7 mouse cellular contexts compared by ENCODE assay signal in the genomic region with DNA sequence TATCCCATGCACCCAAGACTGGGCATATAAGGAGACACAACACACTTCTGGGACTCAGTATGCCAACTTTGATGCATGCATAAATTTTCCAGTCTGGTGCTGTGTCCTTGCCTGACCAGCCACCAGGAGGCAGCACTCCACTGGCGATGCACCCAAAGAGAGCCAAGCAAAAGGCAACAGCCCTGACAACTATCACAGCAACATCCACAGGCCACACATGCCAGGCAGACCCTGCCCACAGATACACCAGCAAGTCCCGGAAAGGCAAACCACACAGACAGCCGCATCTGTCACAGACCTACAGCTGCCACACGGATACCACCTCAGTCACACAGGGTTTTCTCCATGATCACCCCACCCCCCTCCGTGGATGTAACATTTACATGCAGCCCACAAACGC. TPM values are rescaled to one million over a fixed set of nuclear protein-coding genes. Genes with fewer than 3 reads are reported as not detected.
DNase-seq lines count a peak whose midpoint lies in the region; ATAC-seq and TF ChIP-seq lines count a peak whose summit lies in the region.

No protein-coding gene starts in this region.

- 78% methylated on average over 6 of the region's 6 CpGs for WGBS in forebrain, embryonic 14.5 days
- 66% methylated on average over 6 of the region's 6 CpGs for WGBS in hindbrain, embryonic 16.5 days
- 72% methylated on average over 6 of the region's 6 CpGs for WGBS in midbrain, embryonic 16.5 days

- intact Hi-C loops in left cerebral cortex, postnatal 25 days (cut with DNase I) = loop anchor here (1.0 to 2.0 kb wide), 2 partner anchors 58 to 315 kb away; no protein-coding TSS in a partner anchor

- no peak overlapping the region for H3K4me2 ChIP-seq in forebrain, embryonic 14.5 days (ENCODE audit: low read length)
- H3K4me2 ChIP-seq in hindbrain, embryonic 16.5 days (ENCODE audit: low read length) = no peak overlapping the region
- H3K4me2 ChIP-seq in midbrain, embryonic 16.5 days (ENCODE audit: low read length) = no peak overlapping the region

- TF ChIP-seq CTCF in brain, embryonic 14.5 days (IDR thresholded peaks at IDR 0.05; ENCODE audit: borderline replicate concordance, extremely low read depth, insufficient read depth, insufficient read length) = peak; percentile 96

- H3K9me3 ChIP-seq in forebrain, embryonic 14.5 days (replicated peaks; ENCODE audit: control insufficient read depth, low read length) = no peaks in the 10 kb centered on the region
- no peaks in the 10 kb centered on the region for H3K9me3 ChIP-seq in hindbrain, embryonic 16.5 days (ENCODE audit: control insufficient read depth, low read length)
- no peaks in the 10 kb centered on the region for H3K9me3 ChIP-seq in midbrain, embryonic 16.5 days (replicated peaks; ENCODE audit: control insufficient read depth, low read length, poor library complexity, severe bottlenecking)

- no peaks in the 10 kb centered on the region for H3K36me3 ChIP-seq in forebrain, embryonic 14.5 days (ENCODE audit: control insufficient read depth, insufficient read depth, low read length)
- H3K36me3 ChIP-seq in hindbrain, embryonic 16.5 days (ENCODE audit: control insufficient read depth, insufficient read depth, low read length) = 0 out of 2 replicates have a peak, but pooled peaks cover 4% of the 10 kb centered on the region
- H3K36me3 ChIP-seq in midbrain, embryonic 16.5 days (ENCODE audit: control insufficient read depth, insufficient read depth, low read length) = no peaks in the 10 kb centered on the region

- no peak overlapping the region for H3K9ac ChIP-seq in forebrain, embryonic 14.5 days (ENCODE audit: low read length)
- H3K9ac ChIP-seq in hindbrain, embryonic 16.5 days (ENCODE audit: low read depth, low read length) = no peak overlapping the region
- no peak overlapping the region for H3K9ac ChIP-seq in midbrain, embryonic 16.5 days (ENCODE audit: low read depth, low read length)

- peak; percentile 65; the same call in 1 of the 2 replicates for ATAC-seq in forebrain, embryonic 14.5 days
- ATAC-seq in hindbrain, embryonic 16.5 days = peak; percentile 63
- ATAC-seq in midbrain, embryonic 16.5 days = peak; percentile 68

- no peak overlapping the region for H3K27ac ChIP-seq in forebrain, embryonic 14.5 days (ENCODE audit: low read depth, low read length)
- H3K27ac ChIP-seq in hindbrain, embryonic 16.5 days (ENCODE audit: low read depth, low read length) = no peak overlapping the region
- no peak overlapping the region for H3K27ac ChIP-seq in midbrain, embryonic 16.5 days (ENCODE audit: low read length)

- H3K4me3 ChIP-seq in forebrain, embryonic 14.5 days (ENCODE audit: low read depth, low read length) = no peak overlapping the region
- no peak overlapping the region for H3K4me3 ChIP-seq in hindbrain, embryonic 16.5 days (ENCODE audit: low read length)
- no peak overlapping the region for H3K4me3 ChIP-seq in midbrain, embryonic 16.5 days (ENCODE audit: low read depth, low read length)

- no peaks in the 10 kb centered on the region for H3K27me3 ChIP-seq in forebrain, embryonic 14.5 days (replicated peaks; ENCODE audit: control insufficient read depth, insufficient read depth, low read length)
- no peaks in the 10 kb centered on the region for H3K27me3 ChIP-seq in hindbrain, embryonic 16.5 days (replicated peaks; ENCODE audit: control insufficient read depth, insufficient read depth, low read length)
- no peaks in the 10 kb centered on the region for H3K27me3 ChIP-seq in midbrain, embryonic 16.5 days (ENCODE audit: control insufficient read depth, insufficient read depth, low read depth, low read length)

- TF ChIP-seq POLR2A in brain, embryonic 14.5 days (IDR thresholded peaks at IDR 0.05; ENCODE audit: borderline replicate concordance, extremely low read depth, insufficient read depth, insufficient read length, poor library complexity, severe bottlenecking) = no peak

- peaks cover 4% of the 10 kb centered on the region; the same call in 1 of the 2 replicates for H3K4me1 ChIP-seq in forebrain, embryonic 14.5 days (ENCODE audit: control insufficient read depth, insufficient read depth, low read length)
- H3K4me1 ChIP-seq in hindbrain, embryonic 16.5 days (ENCODE audit: control insufficient read depth, insufficient read depth, low read depth, low read length) = no peaks in the 10 kb centered on the region
- H3K4me1 ChIP-seq in midbrain, embryonic 16.5 days (ENCODE audit: control insufficient read depth, insufficient read depth, low read length) = no peaks in the 10 kb centered on the region

- peak; percentile 56 for DNase-seq in MN1 (ENCODE audit: low spot score)
- DNase-seq in brain, embryonic 14.5 days (ENCODE audit: low read depth) = peak; percentile 80
- peak; percentile 71 for DNase-seq in forebrain, embryonic 14.5 days (ENCODE audit: low spot score)
- peak; percentile 71 to 75 for DNase-seq in left cerebral cortex, postnatal 25 days (ENCODE audit: low spot score in 2 of 2)
- DNase-seq in spleen, postnatal 10 days (ENCODE audit: low spot score in 2 of 2) = peak; percentile 47 to 80

RNA-seq across cellular contexts. Expression of gene Pald1, which starts 41.8 kb away (rescaled TPM):
- 23.3 and 28.6 TPM in 2 replicates for polyA plus RNA-seq in brain, embryonic 14.5 days (2012; rRNA removed)
- polyA plus RNA-seq in forebrain, embryonic 14.5 days (2014; fragmentation: Nextera tagmentation; extraction: Ambion mirVana) = 10.0 and 15.6 TPM in 2 replicates
- polyA plus RNA-seq in hindbrain, embryonic 16.5 days (2015; fragmentation: Nextera tagmentation; extraction: Ambion mirVana) = 26.9 and 30.6 TPM in 2 replicates
- 10 to 100 TPM in 1 of 2 experiments, 1 to 10 TPM in 1; 9.0 to 10.2 TPM for total RNA-seq in left cerebral cortex, postnatal 25 days (2021)
- 20.2 and 20.6 TPM in 2 replicates for polyA plus RNA-seq in midbrain, embryonic 16.5 days (2015; fragmentation: Nextera tagmentation; extraction: Ambion mirVana)

RNA-seq across cellular contexts. Expression of gene Prf1, which starts 43.9 kb away (rescaled TPM):
- polyA plus RNA-seq in brain, embryonic 14.5 days (2012; rRNA removed) = 0.04 TPM in 1 of 2 replicates, not detected in the other
- not detected in 2 replicates for polyA plus RNA-seq in forebrain, embryonic 14.5 days (2014; fragmentation: Nextera tagmentation; extraction: Ambion mirVana)
- 0.07 TPM in 1 of 2 replicates, not detected in the other for polyA plus RNA-seq in hindbrain, embryonic 16.5 days (2015; fragmentation: Nextera tagmentation; extraction: Ambion mirVana)
- total RNA-seq in left cerebral cortex, postnatal 25 days (2021) = not detected
- polyA plus RNA-seq in midbrain, embryonic 16.5 days (2015; fragmentation: Nextera tagmentation; extraction: Ambion mirVana) = not detected in 2 replicates
